Mouse (Mus musculus) CH12.LX (cell line): ENCODE measurements around the gene Rerg. TPM values are rescaled to one million over a fixed set of nuclear protein-coding genes. Genes with fewer than 3 reads are reported as not detected.

Experiments used
- DNase-seq: peaks from one replicate; pipeline ENCODE4 v3.0.0-alpha.2; 2013; ENCODE audit errors: extremely low read depth
- H3K27ac ChIP-seq: 2 replicates; pipeline ENCODE4 v1.5.1; 2012; ENCODE audit warnings: low read depth, mild to moderate bottlenecking, control low read depth, moderate library complexity; ENCODE audit not compliant: insufficient read depth
- H3K27me3 ChIP-seq: replicated peaks from 2 replicates; pipeline ENCODE3; 2012; ENCODE audit warnings: inconsistent platforms
- H3K36me3 ChIP-seq, 2 experiments: replicated peaks in 1 of 2; 2 replicates each; pipeline versions ENCODE3 to v1.6.1; 2012; ENCODE audit warnings: inconsistent platforms in 1 of 2, low read length in 1 of 2, mild to moderate bottlenecking in 1 of 2, mixed read lengths in 1 of 2, moderate library complexity in 1 of 2; ENCODE audit not compliant: control insufficient read depth in 1 of 2, insufficient read depth in 1 of 2
- H3K4me1 ChIP-seq, 2 experiments: 2 replicates each; pipeline ENCODE4 v1.6.1; 2012; ENCODE audit warnings: inconsistent platforms in 1 of 2, moderate library complexity in 1 of 2; ENCODE audit not compliant: insufficient read depth in 2 of 2, control insufficient read depth in 1 of 2
- H3K4me2 ChIP-seq: 2 replicates; pipeline ENCODE4 v1.6.1; 2012; ENCODE audit warnings: low read depth, mild to moderate bottlenecking, control low read depth; ENCODE audit not compliant: poor library complexity, insufficient read depth, severe bottlenecking
- H3K4me3 ChIP-seq, 3 experiments: fragments of 150-350 bp in 1 of 3; sonication (generic) in 1 of 3; replicated peaks in 1 of 3; 2 replicates each; pipeline versions ENCODE3 to v1.5.1; 2011 to 2012; ENCODE audit warnings: low read depth in 2 of 3, low read length in 2 of 3, mild to moderate bottlenecking in 2 of 3, moderate library complexity in 2 of 3, control low read depth in 1 of 3, improper control_type of control experiment in 1 of 3, inconsistent platforms in 1 of 3, mixed read lengths in 1 of 3; ENCODE audit not compliant: poor library complexity in 1 of 3
- H3K79me2 ChIP-seq: replicated peaks from 2 replicates; pipeline ENCODE4 v1.6.1; 2012; ENCODE audit warnings: mild to moderate bottlenecking, moderate library complexity; ENCODE audit not compliant: control insufficient read depth, poor library complexity, insufficient read depth, severe bottlenecking; ENCODE audit errors: extremely low read depth
- H3K9ac ChIP-seq: 2 replicates; pipeline ENCODE4 v1.6.1; 2012; ENCODE audit warnings: low read depth, mild to moderate bottlenecking, control low read depth, moderate library complexity; ENCODE audit not compliant: insufficient read depth
- H3K9me3 ChIP-seq: replicated peaks from 2 replicates; pipeline ENCODE3; 2012; ENCODE audit warnings: low read length, inconsistent platforms, mixed read lengths
- BHLHE40 ChIP-seq: IDR thresholded peaks from 2 replicates; pipeline ENCODE4 v1.6.1; 2011; ENCODE audit warnings: mild to moderate bottlenecking, low read depth, low read length, improper control_type of control experiment
- CHD1 ChIP-seq: IDR thresholded peaks from 2 replicates; pipeline ENCODE4 v1.6.1; 2012; ENCODE audit warnings: low read depth, low read length, improper control_type of control experiment, inconsistent platforms
- E2F4 ChIP-seq: IDR thresholded peaks from 2 replicates; pipeline ENCODE4 v1.6.1; 2011; ENCODE audit warnings: low read depth, low read length, improper control_type of control experiment; ENCODE audit not compliant: insufficient replicate concordance
- ELF1 ChIP-seq: IDR thresholded peaks from 2 replicates; pipeline ENCODE4 v1.6.1; 2014; ENCODE audit warnings: low read depth, mild to moderate bottlenecking, inconsistent platforms, low read length, improper control_type of control experiment
- ETS1 ChIP-seq: conservative IDR thresholded peaks from 2 replicates; pipeline ENCODE4 v1.6.1; 2012; ENCODE audit warnings: low read depth, mild to moderate bottlenecking, inconsistent platforms, low read length, improper control_type of control experiment, moderate library complexity
- GABPA ChIP-seq: IDR thresholded peaks from 2 replicates; pipeline ENCODE4 v1.6.1; 2012; ENCODE audit warnings: low read depth, low read length, improper control_type of control experiment, inconsistent platforms; ENCODE audit not compliant: insufficient replicate concordance
- IRF4 ChIP-seq: IDR thresholded peaks from 2 replicates; pipeline ENCODE4 v1.6.1; 2014; ENCODE audit warnings: low read depth, mild to moderate bottlenecking, inconsistent platforms, low read length, improper control_type of control experiment
- JUN ChIP-seq: IDR thresholded peaks from 2 replicates; pipeline ENCODE4 v1.6.1; 2011; ENCODE audit warnings: low read depth, mild to moderate bottlenecking, low read length, improper control_type of control experiment, moderate library complexity; ENCODE audit not compliant: insufficient read depth
- KAT2A ChIP-seq: IDR thresholded peaks from 2 replicates; pipeline ENCODE4 v1.6.1; 2012; ENCODE audit warnings: low read length, improper control_type of control experiment, inconsistent platforms; ENCODE audit not compliant: insufficient replicate concordance
- MAFK ChIP-seq: IDR thresholded peaks from 2 replicates; pipeline ENCODE4 v1.6.1; 2011; ENCODE audit warnings: low read length, improper control_type of control experiment; ENCODE audit not compliant: insufficient replicate concordance
- MAX ChIP-seq: IDR thresholded peaks from 2 replicates; pipeline ENCODE4 v1.6.1; 2011; ENCODE audit warnings: low read length, improper control_type of control experiment
- MXI1 ChIP-seq: IDR thresholded peaks from 2 replicates; pipeline ENCODE4 v1.6.1; 2011; ENCODE audit warnings: mild to moderate bottlenecking, low read depth, low read length, improper control_type of control experiment
- MYC ChIP-seq: IDR thresholded peaks from 2 replicates; pipeline ENCODE4 v1.6.1; 2011; ENCODE audit warnings: low read depth, mild to moderate bottlenecking, improper control_type of control experiment, low read length
- NELFE ChIP-seq: IDR thresholded peaks from 2 replicates; pipeline ENCODE4 v1.6.1; 2011; ENCODE audit warnings: low read depth, low read length, improper control_type of control experiment
- POLR2AphosphoS2 ChIP-seq: IDR thresholded peaks from 2 replicates; pipeline ENCODE4 v1.6.1; 2011; ENCODE audit warnings: low read depth, low read length, improper control_type of control experiment
- RAD21 ChIP-seq: IDR thresholded peaks from 2 replicates; pipeline ENCODE4 v1.6.1; 2011; ENCODE audit warnings: low read depth, mild to moderate bottlenecking, low read length, improper control_type of control experiment, moderate library complexity
- SIN3A ChIP-seq: IDR thresholded peaks from 2 replicates; pipeline ENCODE4 v1.6.1; 2012; ENCODE audit warnings: low read length, improper control_type of control experiment, inconsistent platforms
- TBP ChIP-seq: conservative IDR thresholded peaks from 2 replicates; pipeline ENCODE4 v1.6.1; 2011; ENCODE audit warnings: low read depth, low read length, improper control_type of control experiment
- UBTF ChIP-seq: IDR thresholded peaks from 2 replicates; pipeline ENCODE4 v1.6.1; 2012; ENCODE audit warnings: low read depth, mild to moderate bottlenecking, inconsistent platforms, low read length, improper control_type of control experiment, moderate library complexity
- USF1 ChIP-seq: IDR thresholded peaks from 2 replicates; pipeline ENCODE4 v1.6.1; 2014; ENCODE audit warnings: low read depth, mild to moderate bottlenecking, inconsistent platforms, low read length, improper control_type of control experiment
- ZC3H11A ChIP-seq: IDR thresholded peaks from 2 replicates; pipeline ENCODE4 v1.6.1; 2012; ENCODE audit warnings: low read depth, mild to moderate bottlenecking, inconsistent platforms, low read length, improper control_type of control experiment
- ZMIZ1 ChIP-seq: IDR thresholded peaks from 2 replicates; pipeline ENCODE4 v1.6.1; 2012; ENCODE audit warnings: low read depth, mild to moderate bottlenecking, inconsistent platforms, low read length, improper control_type of control experiment
- dilution Hi-C: fragments of 300-500 bp; cut with MboI; formaldehyde crosslinking; loops from 2 replicates; pipeline ENCODE4 v1.14.3; 2020; ENCODE audit warnings: low sequenced_read_pairs; ENCODE audit not compliant: extremely low pct_unique_long_range_greater_than_20kb, extremely low pct_ligation_motif_present
- in situ Hi-C: fragments of 300-500 bp; cut with MboI; formaldehyde crosslinking; loops from 3 replicates; pipeline ENCODE4 v1.14.3; 2019; ENCODE audit warnings: low sequenced_read_pairs, low pct_ligation_motif_present, low pct_unique_long_range_greater_than_20kb, mixed read lengths
- polyA plus RNA-seq: library from polyadenylated mRNA; unstranded; fragments of >175 nt; gene quantifications from 2 replicates; pipeline ENCODE4 v1.2.1, GENCODE M21; 2012; ENCODE audit warnings: low read depth; ENCODE audit not compliant: insufficient read length
- total RNA-seq, 2 experiments: library from RNA; depleted of rRNA; stranded (reverse); fragments of 300-350 nt in 1 of 2; fragments of >200 nt in 1 of 2; gene quantifications; 2 replicates each; pipeline ENCODE4 v1.2.3; 2012 to 2014

Gene Rerg
- total and polyA plus RNA-seq, 3 experiments: not detected

DNA sequence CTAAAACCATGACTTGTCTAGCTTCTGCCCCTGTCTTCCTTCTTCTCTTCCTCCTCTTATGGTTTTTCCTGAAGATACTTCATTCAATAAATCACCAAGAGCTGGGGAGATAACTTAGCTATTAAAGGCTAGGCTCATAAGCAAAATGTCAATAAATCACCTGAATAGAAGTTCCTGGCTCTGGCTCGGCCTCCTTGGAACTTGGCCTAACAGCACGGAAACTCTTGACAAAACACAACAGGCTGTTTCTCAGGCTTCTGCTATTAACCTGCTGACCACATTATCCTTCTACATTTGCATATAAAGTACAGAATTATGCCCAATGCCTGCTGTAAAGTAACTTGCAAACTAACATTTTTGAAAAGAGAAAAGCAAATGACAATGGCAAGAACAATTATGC is 41.1 kb upstream of the Rerg start:
- dilution Hi-C loops: no loop called here
- H3K4me2 ChIP-seq: no peak overlapping the region

DNA sequence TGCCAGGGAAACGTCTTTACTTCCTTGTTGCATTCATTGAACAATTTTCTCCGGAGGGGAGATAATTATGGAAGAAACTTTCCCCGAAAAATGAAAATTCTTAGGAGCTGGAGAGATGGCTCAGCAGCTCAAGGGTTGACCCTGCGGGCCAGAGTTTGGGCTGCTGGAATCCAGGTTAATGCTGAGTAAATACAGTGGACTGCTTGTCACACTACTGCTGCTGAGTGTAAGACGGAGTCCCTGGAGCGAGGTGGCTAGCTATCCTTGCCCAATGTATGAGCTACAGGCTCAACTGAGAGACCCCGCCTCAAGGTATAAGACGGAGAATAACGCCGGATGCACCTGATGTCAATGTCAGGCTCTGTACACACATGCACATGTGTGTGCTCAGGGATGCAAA is 40.7 kb upstream of the Rerg start:
- Histone ChIP-seq H3K27me3 (no peaks in the 10 kb centered on the region), H3K4me2 (no peak overlapping the region), H3K9me3 (no peaks in the 10 kb centered on the region), H3K4me3 (no peak overlapping the region), H3K27ac (no peak overlapping the region), H3K9ac (no peak overlapping the region), H3K79me2 (no peaks in the 10 kb centered on the region), H3K4me1 (no peaks in the 10 kb centered on the region), H3K36me3 (no peaks in the 10 kb centered on the region)
- in situ Hi-C loops (loop anchor here (25.0 kb wide), 1 partner anchor 176 kb away; no protein-coding TSS in a partner anchor), dilution Hi-C loops (no loop called here)
- DNase-seq: no peak
- no peak for TF ChIP-seq BHLHE40
- no peak for TF ChIP-seq ELF1
- no peak for TF ChIP-seq JUN
- TF ChIP-seq UBTF: no peak
- no peak for TF ChIP-seq ZC3H11A
- TF ChIP-seq E2F4: no peak
- no peak for TF ChIP-seq ETS1
- no peak for TF ChIP-seq TBP
- no peak for TF ChIP-seq USF1
- TF ChIP-seq MAX: no peak
- no peak for TF ChIP-seq GABPA
- TF ChIP-seq, all 38 proteins: peak for 0

More for the DNA sequence above, 41.1 kb upstream of the Rerg start:
- Histone ChIP-seq H3K4me1 (no peaks in the 10 kb centered on the region), H3K4me3 (no peak overlapping the region), H3K36me3 (no peaks in the 10 kb centered on the region), H3K79me2 (no peaks in the 10 kb centered on the region), H3K27me3 (no peaks in the 10 kb centered on the region), H3K9ac (no peak overlapping the region), H3K9me3 (no peaks in the 10 kb centered on the region), H3K27ac (no peak overlapping the region)
- no peak for TF ChIP-seq MXI1
- TF ChIP-seq SIN3A: no peak
- TF ChIP-seq NELFE: no peak
- TF ChIP-seq MAFK: no peak
- TF ChIP-seq MYC: no peak
- TF ChIP-seq RAD21: no peak
- TF ChIP-seq POLR2AphosphoS2: no peak
- no peak for TF ChIP-seq ZMIZ1
- TF ChIP-seq KAT2A: no peak
- no peak for TF ChIP-seq BHLHE40
- TF ChIP-seq E2F4: no peak
- TF ChIP-seq IRF4: no peak
- no peak for TF ChIP-seq TBP
- no peak for TF ChIP-seq CHD1
- TF ChIP-seq ZC3H11A: no peak
- in situ Hi-C loops: loop anchor here (25.0 kb wide), 1 partner anchor 176 kb away; no protein-coding TSS in a partner anchor
- DNase-seq: no peak
